Mouse (Mus musculus) left cerebral cortex, postnatal 36 days (tissue): ENCODE measurements around the gene Krt23. TPM values are rescaled to one million over a fixed set of nuclear protein-coding genes. Genes with fewer than 3 reads are reported as not detected.

Experiments
- DNase-seq, 2 experiments: peaks; one replicate each; pipeline ENCODE4 v3.0.0; 2021 to 2022; ENCODE audit warnings: low spot score in 2 of 2, mixed read lengths in 1 of 2
- intact Hi-C: fragments of 180-260 bp; cut with DNase I; formaldehyde crosslinking; loops from one replicate; pipeline ENCODE4 v1.15.1; 2025
- total RNA-seq, 2 experiments: library from RNA; stranded (reverse); gene quantifications; 2 replicates each; pipeline ENCODE4 v1.2.3; 2021

Krt23 gene
- total RNA-seq, 2 experiments from 2014 or later = not detected

DNA sequence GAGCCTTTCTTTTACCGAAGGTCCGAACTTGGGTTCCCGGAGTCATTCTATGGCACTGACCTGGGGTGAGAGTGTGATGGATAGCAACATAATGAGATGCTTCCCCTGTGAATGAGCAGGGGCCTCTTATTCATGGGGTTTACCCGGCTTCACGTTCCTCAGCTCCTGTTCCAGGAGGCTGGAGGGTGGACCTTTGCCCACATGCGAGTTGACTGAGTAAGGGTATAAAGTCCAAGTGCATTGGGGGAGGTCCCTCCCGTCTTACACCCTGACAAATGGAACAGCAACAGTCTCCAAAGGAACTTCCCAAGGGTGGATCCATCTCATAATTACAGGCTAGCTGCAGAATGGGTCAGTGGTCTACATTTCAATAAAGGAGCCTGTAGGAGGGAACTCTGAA, 31.2 kb downstream of the Krt23 start:
- intact Hi-C loops = loop anchor here (5.0 to 10.0 kb wide), 2 partner anchors 147 to 836 kb away; no protein-coding TSS in a partner anchor

GRCm38 (mm10) chr11:99458887-99459286, 34.0 kb downstream of the Krt23 start:
- intact Hi-C loops = no loop called here
- no peak for DNase-seq

More for the DNA sequence above, 31.2 kb downstream of the Krt23 start:
- no peak for DNase-seq

GRCm38 (mm10) chr11:99454759-99455158, 38.2 kb downstream of the Krt23 start:
- no peak for DNase-seq
- intact Hi-C loops = no loop called here

DNA sequence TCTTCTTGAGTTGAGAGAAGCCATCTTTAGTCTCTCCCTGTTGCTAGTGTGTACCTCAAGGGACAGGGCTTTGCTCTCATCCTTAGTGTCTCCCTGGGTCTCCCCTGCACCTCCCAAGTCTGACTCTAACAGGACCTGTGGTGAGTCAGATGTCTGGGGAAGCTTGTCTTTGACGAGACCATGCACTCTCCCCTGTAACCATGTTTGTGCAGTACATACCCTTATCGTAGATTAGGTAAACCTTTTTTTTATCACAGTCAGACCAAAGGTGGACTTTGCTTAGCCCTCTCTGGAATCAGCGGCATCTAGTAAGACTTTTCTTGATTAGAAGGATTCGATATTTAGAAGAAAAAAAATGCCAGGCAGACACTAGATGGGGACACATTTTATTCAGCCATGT, 38.9 kb downstream of the Krt23 start:
- intact Hi-C loops = no loop called here
- no peak for DNase-seq

- DNase-seq = no peak
- intact Hi-C loops = no loop called here
Measured at GRCm38 (mm10) chr11:99448769-99449168, 44.2 kb downstream of the Krt23 start.

DNA sequence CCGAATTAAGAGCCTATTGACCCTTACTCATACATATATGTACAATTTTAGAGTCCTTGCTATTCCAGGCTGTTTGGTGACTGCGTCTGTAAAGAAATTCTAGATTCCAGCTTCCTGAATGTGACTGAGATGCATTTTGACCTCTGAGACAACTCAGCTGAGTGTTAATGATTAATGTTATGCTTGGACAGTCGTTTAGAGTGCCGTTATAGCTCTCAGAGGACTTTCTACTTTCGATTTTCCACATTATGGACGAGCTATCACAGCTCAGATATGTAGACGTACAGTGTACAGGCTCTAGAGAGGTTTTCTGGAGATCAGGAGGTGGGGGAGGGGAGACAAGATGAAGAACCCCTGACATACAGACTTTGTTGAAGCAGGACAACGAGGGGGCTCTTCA, 51.7 kb downstream of the Krt23 start:
- DNase-seq = no peak
- intact Hi-C loops = no loop called here

- intact Hi-C loops = no loop called here
- no peak for DNase-seq
Measured at GRCm38 (mm10) chr11:99439465-99439864, 53.5 kb downstream of the Krt23 start.

GRCm38 (mm10) chr11:99437972-99438371, 55.0 kb downstream of the Krt23 start, which contains the start of gene Krt20:
Gene Krt20, minus strand, starts transcription at chr11:99438150.
- no peak for DNase-seq
- intact Hi-C loops = no loop called here

DNA sequence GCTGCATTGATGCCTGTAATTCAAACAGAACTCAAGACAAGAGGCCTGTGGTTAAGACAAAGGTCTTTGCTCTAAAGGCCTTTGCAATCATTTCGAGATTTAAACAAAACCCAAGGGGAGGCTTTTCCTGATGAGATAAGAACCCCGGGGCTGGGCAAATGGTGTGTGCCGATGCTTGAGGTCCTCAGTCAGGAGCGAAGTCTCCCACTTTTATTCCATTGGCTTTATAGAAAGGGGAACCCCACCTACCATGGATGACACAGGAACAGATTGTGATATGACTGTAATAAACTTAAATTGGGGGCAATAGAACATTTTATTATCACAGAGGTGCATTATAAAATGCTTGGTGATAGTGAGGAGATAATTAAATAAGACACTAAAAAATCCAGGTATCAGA, 56.3 kb downstream of the Krt23 start:
- no peak for DNase-seq
- intact Hi-C loops = no loop called here

GRCm38 (mm10) chr11:99430670-99431069, 62.3 kb downstream of the Krt23 start:
- intact Hi-C loops = no loop called here
- DNase-seq = no peak

Other genes with a start within 250 kb of the Krt23 start
- 10 to 100 TPM; 31.2 to 37.7 TPM for gene Krt222, start 249.1 kb downstream of the Krt23 start, total RNA-seq
- not detected for gene Krt24, start 207.9 kb downstream of the Krt23 start, total RNA-seq
- gene Krt25, start 170.2 kb downstream of the Krt23 start, total RNA-seq = not detected
- gene Krt26, start 155.2 kb downstream of the Krt23 start, total RNA-seq = not detected
- not detected for gene Krt27, start 142.0 kb downstream of the Krt23 start, total RNA-seq
- not detected for gene Krt28, start 118.2 kb downstream of the Krt23 start, total RNA-seq
- 10 to 100 TPM in 1 of 2 experiments, 1 to 10 TPM in 1; 9.7 to 12.4 TPM for gene Krt10, start 103.8 kb downstream of the Krt23 start, total RNA-seq
- 10 to 100 TPM in 1 of 2 experiments, 1 to 10 TPM in 1; 9.4 to 13.4 TPM for gene Krt12, start 70.9 kb downstream of the Krt23 start, total RNA-seq
- not detected for gene Krt20, start 55.0 kb downstream of the Krt23 start, total RNA-seq
- gene Krt39, start 28.2 kb upstream of the Krt23 start, total RNA-seq = not detected
- gene Krt40, start 50.0 kb upstream of the Krt23 start, total RNA-seq = not detected
- not detected for gene Krtap3-3, start 57.7 kb upstream of the Krt23 start, total RNA-seq
- not detected for gene Krtap3-2, start 63.7 kb upstream of the Krt23 start, total RNA-seq
- gene Gm11939, start 66.3 kb upstream of the Krt23 start, total RNA-seq = not detected
- not detected for gene Krtap3-1, start 73.5 kb upstream of the Krt23 start, total RNA-seq
- gene Krtap1-5, start 87.9 kb upstream of the Krt23 start, total RNA-seq = not detected
- not detected for gene Krtap1-4, start 90.5 kb upstream of the Krt23 start, total RNA-seq
- gene Krtap1-3, start 98.2 kb upstream of the Krt23 start, total RNA-seq = not detected
- not detected for gene Krtap9-3, start 105.0 kb upstream of the Krt23 start, total RNA-seq
- gene Gm11938, start 110.2 kb upstream of the Krt23 start, total RNA-seq = not detected
- not detected for gene Gm11937, start 117.1 kb upstream of the Krt23 start, total RNA-seq
- not detected for gene Krtap2-4, start 121.7 kb upstream of the Krt23 start, total RNA-seq
- not detected for gene Gm11562, start 127.3 kb upstream of the Krt23 start, total RNA-seq
- not detected for gene Krtap4-1, start 135.1 kb upstream of the Krt23 start, total RNA-seq
- gene Krtap4-2, start 141.9 kb upstream of the Krt23 start, total RNA-seq = not detected
- not detected for gene Krtap4-7, start 151.0 kb upstream of the Krt23 start, total RNA-seq
- gene Gm11555, start 157.1 kb upstream of the Krt23 start, total RNA-seq = not detected
- not detected for gene Gm11563, start 165.8 kb upstream of the Krt23 start, total RNA-seq
- gene Krtap4-6, start 172.8 kb upstream of the Krt23 start, total RNA-seq = not detected
- not detected for gene Gm14190, start 197.6 kb upstream of the Krt23 start, total RNA-seq
- gene Gm14180, start 241.2 kb upstream of the Krt23 start, total RNA-seq = not detected